Mouse (Mus musculus) stomach, postnatal 0 days (tissue): Measurements from ENCODE around the gene Cnksr1.

Experiments
- CTCF ChIP-seq: IDR thresholded peaks from 2 replicates; pipeline ENCODE4 v1.5.1; 2016; ENCODE audit warnings: antibody characterized with exemption, low read depth, mild to moderate bottlenecking, moderate library complexity
- EP300 ChIP-seq: optimal IDR thresholded peaks from 2 replicates; pipeline ENCODE3; 2016; ENCODE audit warnings: antibody characterized with exemption

GRCm38 (mm10) chr4:134238686-134239085, 487 bp upstream of the Cnksr1 start:
- 0 out of 2 replicates have a peak, but pooled peaks have one; percentile 1 for TF ChIP-seq CTCF
- no peak for TF ChIP-seq EP300
